Comparison of ENCODE assay signal across 8 mouse cellular contexts in the genomic region with DNA sequence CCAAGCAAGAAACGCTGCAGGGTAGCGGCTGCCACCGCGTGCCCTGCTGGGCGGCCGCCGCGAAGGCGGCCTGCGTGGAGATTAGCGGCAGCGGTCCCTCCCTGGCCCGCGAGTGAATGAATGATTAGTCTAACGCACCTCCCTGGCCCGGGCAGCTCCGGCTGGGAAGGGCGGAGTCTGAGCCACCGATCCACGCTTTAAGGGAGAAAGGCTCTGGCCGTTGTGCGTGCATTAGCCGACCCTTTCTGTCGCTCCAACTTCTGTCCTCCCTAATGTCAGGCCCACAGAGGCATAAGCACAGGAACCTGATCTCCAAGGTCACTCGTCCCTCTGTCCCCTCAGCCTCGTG. TPM values are rescaled to one million over a fixed set of nuclear protein-coding genes. Genes with fewer than 3 reads are reported as not detected.
DNase-seq lines count a peak whose midpoint lies in the region; ATAC-seq and TF ChIP-seq lines count a peak whose summit lies in the region.

No protein-coding gene starts in this region.

- H3K9me3 ChIP-seq in heart, embryonic 16.5 days (replicated peaks; ENCODE audit: control insufficient read depth, low read length): no peaks in the 10 kb centered on the region
- H3K9me3 ChIP-seq in midbrain, embryonic 10.5 days (replicated peaks): no peaks in the 10 kb centered on the region

- no peak for TF ChIP-seq POLR2A in small intestine, adult 2 months (IDR thresholded peaks at IDR 0.05; ENCODE audit: low read depth, low read length)

- ATAC-seq in common myeloid progenitor, adult 5-6 weeks (replicated peaks; ENCODE audit: low read depth, poor library complexity, severe bottlenecking): peak; percentile 62; the same call in 1 of the 2 replicates
- peak; percentile 53 for ATAC-seq in heart, embryonic 16.5 days (replicated peaks; ENCODE audit: extremely low read depth, insufficient read depth, low FRiP score)

- 0 out of 2 replicates have a peak, but pooled peaks cover 4% of the 10 kb centered on the region for H3K4me1 ChIP-seq in heart, embryonic 16.5 days (ENCODE audit: control insufficient read depth, insufficient read depth, low read length)
- H3K4me1 ChIP-seq in midbrain, embryonic 10.5 days: peaks cover 21% of the 10 kb centered on the region
- no peaks in the 10 kb centered on the region; the same call in 1 of the 2 replicates for H3K4me1 ChIP-seq in small intestine, adult 2 months (ENCODE audit: control insufficient read depth, insufficient read depth, insufficient read length, low read length)

- peaks cover 17% of the 10 kb centered on the region for H3K27me3 ChIP-seq in heart, embryonic 16.5 days (ENCODE audit: control insufficient read depth, insufficient read depth, low read length)
- H3K27me3 ChIP-seq in midbrain, embryonic 10.5 days (ENCODE audit: low read depth, poor library complexity, severe bottlenecking): peaks cover 84% of the 10 kb centered on the region
- peaks cover 22% of the 10 kb centered on the region for H3K27me3 ChIP-seq in small intestine, adult 2 months (ENCODE audit: control insufficient read depth, insufficient read depth, low read length)

- peak overlapping the region; percentile 78 for H3K9ac ChIP-seq in heart, embryonic 16.5 days (ENCODE audit: low read length)

- peak overlapping the region; percentile 54 for H3K27ac ChIP-seq in heart, embryonic 16.5 days (ENCODE audit: low read length)
- peak overlapping the region; percentile 85 for H3K27ac ChIP-seq in midbrain, embryonic 10.5 days (replicated peaks)
- no peak overlapping the region for H3K27ac ChIP-seq in small intestine, adult 2 months (ENCODE audit: insufficient read depth, low read depth, low read length)

- peak overlapping the region; percentile 97 for H3K4me2 ChIP-seq in heart, embryonic 16.5 days (ENCODE audit: low read depth, low read length)

- no peak for TF ChIP-seq CTCF in small intestine, adult 2 months (IDR thresholded peaks at IDR 0.05; ENCODE audit: extremely low read depth, insufficient read length, insufficient replicate concordance, low read depth, low read length)

- under 1% methylated on average over 26 of the region's 26 CpGs for WGBS in heart, embryonic 16.5 days
- under 1% methylated on average over 26 of the region's 26 CpGs for WGBS in midbrain, embryonic 10.5 days
- 0% methylated on average over 26 of the region's 26 CpGs for WGBS in small intestine, adult 2 months

- peak; percentile 30 for DNase-seq in urinary bladder, adult 2 months (ENCODE audit: low spot score)
- DNase-seq in urinary bladder, postnatal 10 days (ENCODE audit: low spot score): no peak
- peak; percentile 51 to 72 for DNase-seq in kidney, postnatal 36 days
- DNase-seq in midbrain, embryonic 10.5 days (ENCODE audit: low spot score): peak; percentile 68
- no peak for DNase-seq in thymus, postnatal 0 days (ENCODE audit: low spot score)

- peak overlapping the region; percentile 70 for H3K4me3 ChIP-seq in heart, embryonic 16.5 days (ENCODE audit: low read length)
- H3K4me3 ChIP-seq in midbrain, embryonic 10.5 days: peak overlapping the region; percentile 74
- H3K4me3 ChIP-seq in small intestine, adult 2 months (ENCODE audit: low read depth, low read length): peak overlapping the region; percentile 67

- no peaks in the 10 kb centered on the region for H3K36me3 ChIP-seq in heart, embryonic 16.5 days (ENCODE audit: control insufficient read depth, insufficient read depth)
- no peaks in the 10 kb centered on the region for H3K36me3 ChIP-seq in midbrain, embryonic 10.5 days
- H3K36me3 ChIP-seq in small intestine, adult 2 months (ENCODE audit: control insufficient read depth, insufficient read depth, low read length): no peaks in the 10 kb centered on the region

RNA-seq across cellular contexts. Expression of a gene that starts 0.4 kb away (rescaled TPM):
- polyA plus RNA-seq in urinary bladder, adult 2 months (2012; rRNA removed): 0.69 and 1.3 TPM in 2 replicates
- total RNA-seq in common myeloid progenitor, adult 5-6 weeks (2017): not detected in 2 replicates
- polyA plus RNA-seq in heart, embryonic 16.5 days (2015; fragmentation: Nextera tagmentation; extraction: Ambion mirVana): 6.0 and 8.5 TPM in 2 replicates
- polyA plus RNA-seq in midbrain, embryonic 10.5 days (2016; fragmentation: Nextera tagmentation; extraction: Ambion mirVana): 0.72 and 1.6 TPM in 2 replicates
- 0.22 and 0.28 TPM in 2 replicates for polyA plus RNA-seq in small intestine, adult 2 months (2012; rRNA removed)
- 0.37 and 0.39 TPM in 2 replicates for polyA plus RNA-seq in thymus, postnatal 0 days (2015; fragmentation: Nextera tagmentation; extraction: Ambion mirVana)

Comparison
In these comparisons a context has a peak if more than half of its experiments do, and no peak if none do; other contexts are left out.
1. DNase-seq: peak in urinary bladder, adult 2 months (single experiment), kidney, postnatal 36 days (2 of 2) and midbrain, embryonic 10.5 days (single experiment); none in urinary bladder, postnatal 10 days (single experiment) and thymus, postnatal 0 days (single experiment).
2. Peak in every context shown above with its lines, with median percentiles within 50 percentile points of each other: H3K4me3 ChIP-seq.